Mouse (Mus musculus): ENCODE measurements at regions not wholly inside any gene's neighbourhood (a gene's known extent, or its start where the extent isn't known, plus 50 kb on each side); places are given as distances from the start of the nearest gene placed in this dataset.
"Not testable (repeated sequence)": the region's sequence is repeated elsewhere in the genome, so short reads cannot be mapped to it uniquely, and the experiment has no call there.

DNA sequence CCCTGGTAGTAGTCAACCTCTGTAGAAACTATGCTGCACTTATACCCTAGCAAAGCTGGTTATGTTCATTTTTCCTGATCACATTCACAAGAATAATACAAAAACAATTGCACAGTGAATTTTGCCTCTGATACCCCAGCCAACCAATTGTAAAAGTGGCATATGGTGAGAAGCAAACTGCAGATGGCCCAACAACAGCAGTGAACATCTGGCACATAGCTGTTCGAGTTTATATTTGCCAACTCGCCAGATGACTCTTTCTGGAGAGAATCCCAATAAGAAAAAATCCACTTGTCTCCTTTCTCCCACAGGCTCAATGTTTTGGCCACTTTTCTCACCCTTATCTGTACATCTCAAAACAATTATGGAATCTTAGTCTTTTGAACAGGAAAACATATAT is 196.5 kb upstream of the Grik2 start:
- ATAC-seq (ENCODE audit: low FRiP score, low read depth): no peak
- no peak overlapping the region for H3K4me3 ChIP-seq
- no peak overlapping the region for H3K9ac ChIP-seq
- no peaks in the 10 kb centered on the region for H3K36me3 ChIP-seq
- WGBS: 52% methylated on average over 2 of the region's 2 CpGs
- H3K27ac ChIP-seq: no peak overlapping the region
- H3K4me2 ChIP-seq (replicated peaks): no peak overlapping the region
- H3K27me3 ChIP-seq: no peaks in the 10 kb centered on the region
- no peaks in the 10 kb centered on the region for H3K9me3 ChIP-seq
- H3K4me1 ChIP-seq: no peaks in the 10 kb centered on the region

GRCm38 (mm10) chr10:49952434-49952833 is 163.9 kb upstream of the Grik2 start:
- Histone ChIP-seq H3K4me2 (replicated peaks) (no peak overlapping the region), H3K4me1 (no peaks in the 10 kb centered on the region), H3K27me3 (no peaks in the 10 kb centered on the region), H3K36me3 (no peaks in the 10 kb centered on the region), H3K9me3 (no peaks in the 10 kb centered on the region), H3K4me3 (no peak overlapping the region), H3K9ac (no peak overlapping the region), H3K27ac (no peak overlapping the region)
- no peak for ATAC-seq (ENCODE audit: low FRiP score, low read depth)

DNA sequence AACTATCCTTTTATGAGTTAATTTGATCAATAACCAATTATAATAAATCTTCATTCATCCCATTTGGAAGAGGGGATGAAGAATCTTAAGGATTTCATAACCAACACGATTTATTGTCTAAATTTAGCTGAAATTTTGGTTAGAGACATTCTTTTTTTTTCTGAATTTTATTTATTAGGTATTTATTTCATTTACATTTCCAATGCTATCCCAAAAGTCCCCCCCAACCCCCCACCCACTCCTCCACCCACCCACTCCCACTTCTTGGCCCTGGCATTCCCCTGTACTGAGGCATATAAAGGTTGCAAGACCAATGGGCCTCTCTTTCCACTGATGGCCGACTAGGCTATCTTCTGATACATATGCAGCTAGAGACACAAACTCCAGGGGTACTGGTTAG is 148.7 kb upstream of the Grik2 start:
- H3K27me3 ChIP-seq; H3K4me3 ChIP-seq; H3K9ac ChIP-seq; H3K4me2 ChIP-seq (replicated peaks); H3K9me3 ChIP-seq; H3K36me3 ChIP-seq; H3K27ac ChIP-seq; H3K4me1 ChIP-seq: not testable (repeated sequence)
- 77% methylated on average over 2 of the region's 2 CpGs for WGBS
- ATAC-seq (ENCODE audit: low FRiP score, low read depth): peak; percentile 64; the same call in 1 of the 2 replicates

GRCm38 (mm10) chr10:49909206-49909605 is 120.6 kb upstream of the Grik2 start:
- not testable (repeated sequence) for H3K4me1 ChIP-seq; ATAC-seq (ENCODE audit: low FRiP score, low read depth); H3K9me3 ChIP-seq; H3K27ac ChIP-seq; H3K4me2 ChIP-seq (replicated peaks); H3K4me3 ChIP-seq; H3K27me3 ChIP-seq; H3K9ac ChIP-seq; H3K36me3 ChIP-seq
- 81% methylated on average over 4 of the region's 4 CpGs for WGBS

GRCm38 (mm10) chr10:49908126-49908525 is 119.6 kb upstream of the Grik2 start:
- 62% methylated on average over 1 of the region's 1 CpGs for WGBS
- not testable (repeated sequence) for H3K9ac ChIP-seq; H3K4me1 ChIP-seq; ATAC-seq (ENCODE audit: low FRiP score, low read depth); H3K4me3 ChIP-seq; H3K27ac ChIP-seq; H3K27me3 ChIP-seq; H3K36me3 ChIP-seq; H3K4me2 ChIP-seq (replicated peaks); H3K9me3 ChIP-seq

DNA sequence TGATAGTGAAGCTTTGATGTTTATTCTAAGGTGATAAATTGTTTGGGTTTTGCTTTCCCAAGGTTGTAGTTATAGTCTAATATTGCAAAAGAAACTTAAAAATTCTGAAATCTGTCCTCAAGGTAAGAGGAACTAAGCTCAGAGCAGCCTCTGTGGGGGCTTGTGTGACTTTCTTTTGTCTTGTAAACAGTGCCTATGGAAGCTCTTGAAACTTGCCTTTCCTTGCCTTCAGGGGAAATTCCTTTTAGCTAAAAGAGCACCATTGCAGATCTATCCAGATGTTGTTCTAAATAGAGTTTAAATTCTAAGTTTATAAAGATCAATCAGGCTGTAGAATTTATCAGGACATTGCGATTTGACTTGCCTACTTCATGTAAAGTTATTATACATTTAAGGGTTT is 116.1 kb upstream of the Grik2 start:
- WGBS: 84% methylated on average over 1 of the region's 1 CpGs
- not testable (repeated sequence) for H3K4me3 ChIP-seq; H3K27me3 ChIP-seq; H3K4me2 ChIP-seq (replicated peaks); H3K4me1 ChIP-seq; ATAC-seq (ENCODE audit: low FRiP score, low read depth); H3K27ac ChIP-seq; H3K36me3 ChIP-seq; H3K9me3 ChIP-seq; H3K9ac ChIP-seq

GRCm38 (mm10) chr10:49895436-49895835 is 106.9 kb upstream of the Grik2 start:
- Histone ChIP-seq H3K4me1 (no peaks in the 10 kb centered on the region), H3K27me3 (no peaks in the 10 kb centered on the region), H3K36me3 (no peaks in the 10 kb centered on the region), H3K4me3 (no peak overlapping the region), H3K9ac (no peak overlapping the region), H3K9me3 (no peaks in the 10 kb centered on the region), H3K27ac (no peak overlapping the region), H3K4me2 (replicated peaks) (no peak overlapping the region)
- 73% methylated on average over 3 of the region's 3 CpGs for WGBS
- no peak for ATAC-seq (ENCODE audit: low FRiP score, low read depth)

- Histone ChIP-seq H3K4me2 (replicated peaks) (no peak overlapping the region), H3K36me3 (no peaks in the 10 kb centered on the region), H3K4me1 (no peaks in the 10 kb centered on the region), H3K27ac (no peak overlapping the region), H3K4me3 (no peak overlapping the region), H3K9ac (no peak overlapping the region), H3K27me3 (no peaks in the 10 kb centered on the region), H3K9me3 (no peaks in the 10 kb centered on the region)
- WGBS: 75% methylated on average over 2 of the region's 2 CpGs
- no peak for ATAC-seq (ENCODE audit: low FRiP score, low read depth)
Observed at GRCm38 (mm10) chr10:49884106-49884505, 95.5 kb upstream of the Grik2 start.

DNA sequence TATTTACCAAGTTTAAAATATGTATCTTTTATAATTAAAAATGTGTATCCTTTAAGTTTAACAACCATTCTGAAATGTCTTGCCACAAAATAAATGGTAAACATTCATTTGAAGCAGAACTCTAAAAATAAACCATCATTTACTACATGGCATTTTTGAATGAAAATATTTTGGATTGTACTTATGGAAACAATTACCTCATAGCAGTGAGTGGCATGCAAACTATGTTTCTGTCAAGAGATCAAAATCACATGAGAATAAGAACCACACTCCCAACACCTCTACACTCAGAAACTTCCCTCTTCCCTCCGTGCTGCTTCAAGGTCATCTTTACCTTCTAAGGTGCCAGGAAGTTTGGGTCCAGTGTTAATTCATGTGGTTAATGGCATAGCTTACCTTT is 94.9 kb upstream of the Grik2 start:
- WGBS: 62% methylated on average over 1 of the region's 1 CpGs
- Histone ChIP-seq H3K4me3 (no peak overlapping the region), H3K4me2 (replicated peaks) (no peak overlapping the region), H3K27ac (no peak overlapping the region), H3K4me1 (no peaks in the 10 kb centered on the region), H3K36me3 (no peaks in the 10 kb centered on the region), H3K9me3 (no peaks in the 10 kb centered on the region), H3K27me3 (no peaks in the 10 kb centered on the region), H3K9ac (no peak overlapping the region)
- ATAC-seq (ENCODE audit: low FRiP score, low read depth): no peak

- no peaks in the 10 kb centered on the region for H3K27me3 ChIP-seq
- H3K9ac ChIP-seq: no peak overlapping the region
- H3K4me1 ChIP-seq: no peaks in the 10 kb centered on the region
- WGBS: 71% methylated on average over 3 of the region's 3 CpGs
- H3K4me3 ChIP-seq: no peak overlapping the region
- ATAC-seq (ENCODE audit: low FRiP score, low read depth): no peak
- H3K27ac ChIP-seq: no peak overlapping the region
- H3K36me3 ChIP-seq: no peaks in the 10 kb centered on the region
- no peak overlapping the region for H3K4me2 ChIP-seq (replicated peaks)
- H3K9me3 ChIP-seq: no peaks in the 10 kb centered on the region
Observed at GRCm38 (mm10) chr10:49863800-49864199, 75.2 kb upstream of the Grik2 start.

DNA sequence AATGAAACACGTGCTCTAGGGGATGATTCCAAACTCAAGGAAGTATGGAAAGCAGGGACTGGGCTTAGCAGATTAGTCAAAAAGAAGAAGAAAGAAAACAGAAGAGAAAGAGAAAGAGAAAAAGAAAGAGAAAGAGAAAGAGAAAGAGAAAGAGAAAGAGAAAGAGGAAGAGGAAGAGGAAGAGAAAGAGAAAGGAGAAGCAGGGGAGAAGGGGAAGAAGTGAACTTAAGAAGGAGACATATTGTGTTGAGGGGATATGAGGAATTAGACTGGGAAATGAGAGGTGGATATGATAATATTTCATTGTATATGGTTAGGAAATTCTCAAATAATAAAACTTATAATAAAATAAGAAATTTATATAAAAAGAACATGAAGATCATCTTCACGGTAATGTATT is 59.1 kb upstream of the Grik2 start:
- no peak overlapping the region for H3K9ac ChIP-seq
- ATAC-seq (ENCODE audit: low FRiP score, low read depth): no peak
- H3K4me2 ChIP-seq (replicated peaks): no peak overlapping the region
- H3K27me3 ChIP-seq: no peaks in the 10 kb centered on the region
- H3K4me3 ChIP-seq: no peak overlapping the region
- no peak overlapping the region for H3K27ac ChIP-seq
- H3K9me3 ChIP-seq: no peaks in the 10 kb centered on the region
- H3K4me1 ChIP-seq: no peaks in the 10 kb centered on the region
- no peaks in the 10 kb centered on the region for H3K36me3 ChIP-seq
- 79% methylated on average over 2 of the region's 2 CpGs for WGBS

DNA sequence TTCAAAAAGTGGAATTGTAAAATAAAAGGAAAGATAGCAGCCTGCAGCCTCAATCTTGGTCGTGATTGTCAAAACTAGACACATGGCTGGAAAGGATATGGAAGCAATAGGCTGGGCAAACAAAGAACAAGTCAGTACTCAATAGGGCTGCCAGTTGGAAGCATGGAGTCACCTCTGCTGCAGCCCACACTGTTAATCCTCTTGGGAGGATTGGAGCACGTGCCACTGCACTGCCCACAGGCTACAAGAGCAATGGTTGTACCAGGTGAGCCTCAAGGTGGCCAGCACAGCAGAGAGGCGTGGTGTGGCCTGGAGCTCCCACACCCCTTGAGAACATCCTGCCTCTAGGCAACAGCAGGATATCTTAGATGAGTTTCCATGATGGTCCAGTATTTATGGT is 55.7 kb upstream of the Grik2 start:
- 71% methylated on average over 3 of the region's 3 CpGs for WGBS
- ATAC-seq (ENCODE audit: low FRiP score, low read depth): no peak
- Histone ChIP-seq H3K4me1 (no peaks in the 10 kb centered on the region), H3K27me3 (no peaks in the 10 kb centered on the region), H3K9me3 (no peaks in the 10 kb centered on the region), H3K4me2 (replicated peaks) (no peak overlapping the region), H3K36me3 (no peaks in the 10 kb centered on the region), H3K9ac (no peak overlapping the region), H3K27ac (no peak overlapping the region), H3K4me3 (no peak overlapping the region)

Measured in limb, embryonic 13.5 days (tissue).